ENCODE assay signal across 9 mouse cellular contexts in the genomic region with DNA sequence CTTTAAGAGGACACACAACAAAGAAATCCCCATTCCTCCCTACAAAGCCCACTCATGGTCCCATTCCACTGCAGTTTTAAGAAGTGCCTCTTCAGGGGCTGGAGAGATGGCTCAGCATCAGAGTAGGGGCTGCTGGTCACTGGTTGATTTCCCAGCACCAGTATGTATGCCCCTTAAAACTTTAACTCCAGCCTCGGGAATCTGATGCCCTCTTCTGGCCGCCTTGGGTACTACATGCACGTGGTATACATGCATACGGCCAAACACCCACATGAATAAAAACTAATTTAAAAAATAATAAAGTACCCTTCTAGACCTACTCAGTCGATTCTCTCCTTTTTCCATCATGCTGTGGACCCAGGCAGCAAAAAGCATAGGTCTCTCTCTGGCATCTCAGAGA. TPM values are rescaled to one million over a fixed set of nuclear protein-coding genes. Genes with fewer than 3 reads are reported as not detected.
DNase-seq lines count a peak whose midpoint lies in the region; ATAC-seq and TF ChIP-seq lines count a peak whose summit lies in the region.
"Had no signal": no experiment of that assay in that cellular context is flagged by ENCODE, and none has a peak within 500 bp of the region (broad histone marks: within the 10 kb centered on the region; RNA-seq: fewer than 3 reads in every experiment).

No protein-coding gene starts in this region.

- intact Hi-C loops in gastrocnemius, postnatal 36 days (cut with DNase I): loop anchor here (2.0 kb wide), 1 partner anchor 332 kb away; no protein-coding TSS in a partner anchor

- H3K4me3 ChIP-seq in liver, adult 2 months (ENCODE audit: insufficient read depth, low read depth, low read length): no peak overlapping the region
- no peak overlapping the region for H3K4me3 ChIP-seq in liver, embryonic 12.5 days
- no peak overlapping the region for H3K4me3 ChIP-seq in hindbrain, embryonic 12.5 days
- H3K4me3 ChIP-seq: heart, embryonic 13.5 days had no signal

- H3K9ac ChIP-seq in liver, adult 2 months (ENCODE audit: low read depth, low read length): no peak overlapping the region
- H3K9ac ChIP-seq in liver, embryonic 12.5 days: no peak overlapping the region
- no peak overlapping the region for H3K9ac ChIP-seq in hindbrain, embryonic 12.5 days
- H3K9ac ChIP-seq: heart, embryonic 13.5 days had no signal

- WGBS in liver, adult 2 months: 14% methylated on average over 5 of the region's 5 CpGs
- 8% methylated on average over 5 of the region's 5 CpGs for WGBS in liver, embryonic 12.5 days (ENCODE audit: insufficient replicate concordance)
- WGBS in hindbrain, embryonic 12.5 days: 17% methylated on average over 5 of the region's 5 CpGs

- ATAC-seq in liver, embryonic 12.5 days: no peak
- no peak for ATAC-seq in hindbrain, embryonic 12.5 days (ENCODE audit: low FRiP score)

- H3K4me1 ChIP-seq in liver, adult 2 months (ENCODE audit: control insufficient read depth, insufficient read depth, low read length): no peaks in the 10 kb centered on the region
- peaks cover 2% of the 10 kb centered on the region; the same call in 1 of the 2 replicates for H3K4me1 ChIP-seq in liver, embryonic 12.5 days
- no peaks in the 10 kb centered on the region for H3K4me1 ChIP-seq in hindbrain, embryonic 12.5 days

- no peaks in the 10 kb centered on the region for H3K36me3 ChIP-seq in liver, adult 2 months (ENCODE audit: control insufficient read depth, insufficient read depth, low read length)
- no peaks in the 10 kb centered on the region for H3K36me3 ChIP-seq in liver, embryonic 12.5 days
- peaks cover 6% of the 10 kb centered on the region; the same call in 1 of the 2 replicates for H3K36me3 ChIP-seq in hindbrain, embryonic 12.5 days

- no peaks in the 10 kb centered on the region for H3K79me2 ChIP-seq in liver, adult 2 months (ENCODE audit: control insufficient read depth, insufficient read depth, low read length)

- no peaks in the 10 kb centered on the region for H3K27me3 ChIP-seq in liver, adult 2 months (ENCODE audit: control insufficient read depth, insufficient read depth, low read length)
- peaks cover 12% of the 10 kb centered on the region; the same call in 1 of the 2 replicates for H3K27me3 ChIP-seq in liver, embryonic 12.5 days (replicated peaks)
- H3K27me3 ChIP-seq in hindbrain, embryonic 12.5 days: no peaks in the 10 kb centered on the region
- H3K27me3 ChIP-seq: heart, embryonic 13.5 days had no signal

- DNase-seq in liver, adult 2 months (ENCODE audit: extremely low read depth, low read depth, low spot score): peak; percentile 19
- peak; percentile 59 for DNase-seq in NIH3T3 (ENCODE audit: low read depth)
- DNase-seq in c-Kit-positive CD71-positive TER-119-negative erythroid progenitor cells, embryonic 14.5 days (ENCODE audit: low read depth): peak; percentile 32
- peak; percentile 48 to 65 for DNase-seq in gastrocnemius, postnatal 36 days
- DNase-seq in lung, adult 18-20 months: peak; percentile 33 to 41
- peak; percentile 80 for DNase-seq in right cerebral cortex, postnatal 4 days

- no peak overlapping the region for H3K4me2 ChIP-seq in liver, embryonic 12.5 days
- no peak overlapping the region for H3K4me2 ChIP-seq in hindbrain, embryonic 12.5 days (replicated peaks)
- H3K4me2 ChIP-seq: heart, embryonic 13.5 days had no signal

- H3K27ac ChIP-seq in liver, adult 2 months (replicated peaks; ENCODE audit: insufficient read depth, low read depth, low read length): no peak overlapping the region
- H3K27ac ChIP-seq in liver, embryonic 12.5 days: no peak overlapping the region
- H3K27ac ChIP-seq in hindbrain, embryonic 12.5 days: no peak overlapping the region
- H3K27ac ChIP-seq: heart, embryonic 13.5 days had no signal

- TF ChIP-seq POLR2A in liver, adult 2 months (IDR thresholded peaks at IDR 0.05; ENCODE audit: extremely low read depth, insufficient read depth, low read length): no peak

- H3K9me3 ChIP-seq in liver, embryonic 12.5 days (replicated peaks): no peaks in the 10 kb centered on the region
- no peaks in the 10 kb centered on the region for H3K9me3 ChIP-seq in hindbrain, embryonic 12.5 days (replicated peaks)
- H3K9me3 ChIP-seq: heart, embryonic 13.5 days had no signal

- TF ChIP-seq CTCF in liver, adult 2 months (IDR thresholded peaks at IDR 0.05; ENCODE audit: low read depth, low read length): peak; percentile 69

RNA-seq across cellular contexts. Expression of a gene that starts 28.9 kb away (rescaled TPM):
- total RNA-seq in liver, adult 2 months (2014; rRNA removed): 7.7 and 14.2 TPM in 2 replicates
- 10.9 and 15.0 TPM in 2 replicates for polyA plus RNA-seq in liver, adult 2 months (2012; rRNA removed)
- polyA plus RNA-seq in liver, embryonic 12.5 days (2016; fragmentation: Nextera tagmentation; extraction: Ambion mirVana): 0.08 and 0.28 TPM in 2 replicates
- under 1 TPM in 1 of 2 experiments, not detected in 1; 0.08 TPM for total RNA-seq in gastrocnemius, postnatal 36 days (2021)
- polyA plus RNA-seq in hindbrain, embryonic 12.5 days (2016; fragmentation: Nextera tagmentation; extraction: Ambion mirVana): 1.3 and 1.4 TPM in 2 replicates

RNA-seq across cellular contexts. Expression of a gene that starts 36.7 kb away (rescaled TPM):
- 0.20 and 0.46 TPM in 2 replicates for total RNA-seq in liver, adult 2 months (2014; rRNA removed)
- 0.40 and 0.46 TPM in 2 replicates for polyA plus RNA-seq in liver, adult 2 months (2012; rRNA removed)
- 0.39 and 0.69 TPM in 2 replicates for polyA plus RNA-seq in liver, embryonic 12.5 days (2016; fragmentation: Nextera tagmentation; extraction: Ambion mirVana)
- 1 to 10 TPM; 1.3 TPM for total RNA-seq in gastrocnemius, postnatal 36 days (2021)
- polyA plus RNA-seq in hindbrain, embryonic 12.5 days (2016; fragmentation: Nextera tagmentation; extraction: Ambion mirVana): 6.6 and 7.5 TPM in 2 replicates

Comparison
In these comparisons a context has a peak if more than half of its experiments do, and no peak if none do; other contexts are left out.
1. DNase-seq: peak in every context shown above with its lines; median percentile 80 in right cerebral cortex, postnatal 4 days; 59 in NIH3T3; 56 in gastrocnemius, postnatal 36 days; 37 in lung, adult 18-20 months; 32 in c-Kit-positive CD71-positive TER-119-negative erythroid progenitor cells, embryonic 14.5 days; 19 in liver, adult 2 months.